Mouse (Mus musculus) midbrain, embryonic 10.5 days (tissue): ENCODE data around the gene Gm45902. TPM values are rescaled to one million over a fixed set of nuclear protein-coding genes. Genes with fewer than 3 reads are reported as not detected.
A peak's percentile ranks its signal among the peaks of the same experiment; 100 is the strongest.

Experiments
- DNase-seq: peaks from one replicate; pipeline ENCODE4 v3.0.0-alpha.2; 2017; ENCODE audit warnings: low spot score
- H3K27ac ChIP-seq: fragments of 300-500 bp; sonication (generic); replicated peaks from 2 replicates; pipeline ENCODE4 v1.5.1; 2016; ENCODE audit warnings: mild to moderate bottlenecking
- H3K27me3 ChIP-seq: fragments of 300-500 bp; sonication (generic); 2 replicates; pipeline ENCODE4 v1.6.1; 2016; ENCODE audit warnings: low read depth, mild to moderate bottlenecking; ENCODE audit not compliant: poor library complexity, severe bottlenecking
- H3K36me3 ChIP-seq: fragments of 300-500 bp; sonication (generic); 2 replicates; pipeline ENCODE4 v1.6.1; 2016; ENCODE audit warnings: mild to moderate bottlenecking, moderate library complexity
- H3K4me1 ChIP-seq: fragments of 300-500 bp; sonication (generic); 2 replicates; pipeline ENCODE4 v1.6.1; 2016
- H3K4me3 ChIP-seq: fragments of 300-500 bp; sonication (generic); 2 replicates; pipeline ENCODE4 v1.5.1; 2016; ENCODE audit warnings: mild to moderate bottlenecking, moderate library complexity
- H3K9me3 ChIP-seq: fragments of 300-500 bp; sonication (generic); replicated peaks from 2 replicates; pipeline ENCODE4 v1.6.1; 2016; ENCODE audit warnings: mild to moderate bottlenecking
- WGBS: fragments of 180-500 bp; shearing (Covaris S2); methylation state at CpG from one replicate; pipeline ENCODE4 v1.1.7; 2016; 5-methylcytosine and 5-hydroxymethylcytosine counted together
- polyA plus RNA-seq: library from polyadenylated mRNA; unstranded; fragments of >200 nt; fragmentation: Nextera tagmentation; extraction: Ambion mirVana; gene quantifications from 2 replicates; pipeline ENCODE4 v1.2.1, GENCODE M21; 2016

The Gm45902 gene
- polyA plus RNA-seq: 9.9 and 10.9 TPM in 2 replicates

DNA sequence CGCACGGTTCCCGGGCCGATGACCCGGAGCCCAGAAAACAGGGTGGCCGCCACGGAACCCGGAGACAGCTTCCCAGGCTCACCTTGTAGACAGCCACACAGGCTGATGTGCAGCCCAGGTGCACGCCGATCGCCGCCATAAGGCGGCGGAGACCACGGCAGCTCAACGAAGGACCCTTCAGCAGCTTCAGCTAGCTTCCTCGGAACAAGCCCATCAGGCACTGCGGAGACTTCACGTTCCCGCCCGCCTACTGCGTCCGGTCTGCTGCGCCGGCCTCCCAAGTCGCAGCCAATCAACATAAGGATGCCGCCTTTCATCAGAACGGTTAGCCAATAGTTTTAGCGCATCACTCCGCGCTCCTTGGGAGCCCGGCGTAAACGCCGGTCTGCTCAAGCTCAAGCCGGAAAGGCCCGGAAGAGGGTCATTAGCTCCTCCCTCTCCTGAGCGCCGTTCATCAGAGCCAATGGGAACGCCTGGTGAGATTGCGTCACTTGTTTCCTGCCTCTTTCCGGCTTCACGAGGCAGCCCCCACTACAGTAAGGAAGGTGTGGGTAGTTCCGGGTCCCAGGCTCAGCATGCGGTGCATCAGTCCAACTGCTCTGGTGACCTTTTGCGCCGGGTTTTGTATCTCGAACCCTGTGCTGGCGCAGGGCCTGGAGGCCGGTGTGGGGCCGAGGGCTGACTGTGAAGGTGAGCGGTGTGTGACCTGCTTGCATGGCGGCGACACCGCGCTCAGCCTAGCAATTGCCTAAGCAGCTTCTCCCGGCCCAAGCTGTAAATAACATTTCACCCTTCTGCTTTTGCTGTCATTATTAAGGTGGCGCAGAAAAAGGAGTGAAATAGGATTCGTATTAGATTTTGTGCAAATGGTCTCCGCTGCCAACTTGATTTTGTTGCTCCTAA is at the start of gene Gm45902, which contains the start of the genes Hspa14 and Cdnf:
Gm45902 (minus strand) TSS at position 239 of the 903 bp plus-strand sequence.
Hspa14 (minus strand) TSS at position 263 of the 903 bp plus-strand sequence.
Cdnf (plus strand) TSS at position 479 of the 903 bp plus-strand sequence.
- H3K36me3 ChIP-seq: peaks cover 33% of the 10 kb centered on the region
- peak; percentile 95 for DNase-seq
- WGBS: under 1% methylated on average over 60 of the region's 60 CpGs
- no peaks in the 10 kb centered on the region for H3K27me3 ChIP-seq
- H3K4me3 ChIP-seq: peak within 1 kb of the TSS; percentile 86
- H3K9me3 ChIP-seq: no peaks in the 10 kb centered on the region
- H3K27ac ChIP-seq: peak within 1 kb of the TSS; percentile 91
- peaks cover 15% of the 10 kb centered on the region for H3K4me1 ChIP-seq

DNA sequence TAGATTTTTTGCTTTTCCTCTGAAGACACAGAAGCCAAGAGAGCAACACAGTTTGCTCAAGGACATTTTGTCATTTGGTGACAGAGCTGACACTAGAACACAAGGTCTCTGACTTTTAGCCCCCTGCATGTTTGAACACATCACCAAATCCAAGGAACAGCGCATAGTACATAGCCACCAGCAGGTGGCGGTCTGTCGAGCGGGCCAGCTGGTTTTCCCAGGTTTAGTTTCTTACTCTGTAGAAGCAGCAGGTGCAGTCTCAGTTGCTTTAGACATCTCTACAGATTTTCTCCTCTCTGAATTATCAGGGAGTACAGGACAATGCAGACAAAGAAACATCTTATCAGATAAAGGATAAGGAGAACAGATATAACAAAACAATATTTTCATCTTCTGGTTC is 34.0 kb upstream of the Gm45902 start:
- WGBS: 5% methylated on average over 4 of the region's 4 CpGs
- no peaks in the 10 kb centered on the region for H3K27me3 ChIP-seq
- H3K27ac ChIP-seq: no peak overlapping the region
- DNase-seq: peak; percentile 46
- H3K4me1 ChIP-seq: no peaks in the 10 kb centered on the region
- H3K4me3 ChIP-seq: no peak overlapping the region
- H3K36me3 ChIP-seq: no peaks in the 10 kb centered on the region
- no peaks in the 10 kb centered on the region for H3K9me3 ChIP-seq

DNA sequence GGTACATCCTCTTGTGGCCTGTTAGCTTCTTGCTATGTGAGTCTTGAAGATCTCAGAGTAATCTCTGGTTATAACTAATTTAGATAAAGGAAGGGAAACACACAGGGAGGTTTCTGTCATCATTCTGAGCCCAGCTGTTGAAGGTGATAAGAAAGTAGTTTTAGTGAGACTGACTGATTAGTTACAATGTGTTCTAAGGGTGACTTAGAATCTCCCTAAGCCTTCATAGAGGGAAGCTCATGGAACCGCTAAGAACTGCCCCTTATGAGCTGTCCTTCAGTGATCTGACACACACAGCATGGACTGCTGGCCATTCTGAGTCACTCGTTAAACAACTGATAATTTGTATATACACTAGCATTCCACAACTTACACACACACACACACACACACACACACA is 33.5 kb upstream of the Gm45902 start:
- no peak for DNase-seq
- H3K9me3 ChIP-seq: no peaks in the 10 kb centered on the region
- H3K27me3 ChIP-seq: no peaks in the 10 kb centered on the region
- no peaks in the 10 kb centered on the region for H3K4me1 ChIP-seq
- H3K27ac ChIP-seq: no peak overlapping the region
- H3K4me3 ChIP-seq: no peak overlapping the region
- 82% methylated on average over 2 of the region's 2 CpGs for WGBS
- H3K36me3 ChIP-seq: no peaks in the 10 kb centered on the region

DNA sequence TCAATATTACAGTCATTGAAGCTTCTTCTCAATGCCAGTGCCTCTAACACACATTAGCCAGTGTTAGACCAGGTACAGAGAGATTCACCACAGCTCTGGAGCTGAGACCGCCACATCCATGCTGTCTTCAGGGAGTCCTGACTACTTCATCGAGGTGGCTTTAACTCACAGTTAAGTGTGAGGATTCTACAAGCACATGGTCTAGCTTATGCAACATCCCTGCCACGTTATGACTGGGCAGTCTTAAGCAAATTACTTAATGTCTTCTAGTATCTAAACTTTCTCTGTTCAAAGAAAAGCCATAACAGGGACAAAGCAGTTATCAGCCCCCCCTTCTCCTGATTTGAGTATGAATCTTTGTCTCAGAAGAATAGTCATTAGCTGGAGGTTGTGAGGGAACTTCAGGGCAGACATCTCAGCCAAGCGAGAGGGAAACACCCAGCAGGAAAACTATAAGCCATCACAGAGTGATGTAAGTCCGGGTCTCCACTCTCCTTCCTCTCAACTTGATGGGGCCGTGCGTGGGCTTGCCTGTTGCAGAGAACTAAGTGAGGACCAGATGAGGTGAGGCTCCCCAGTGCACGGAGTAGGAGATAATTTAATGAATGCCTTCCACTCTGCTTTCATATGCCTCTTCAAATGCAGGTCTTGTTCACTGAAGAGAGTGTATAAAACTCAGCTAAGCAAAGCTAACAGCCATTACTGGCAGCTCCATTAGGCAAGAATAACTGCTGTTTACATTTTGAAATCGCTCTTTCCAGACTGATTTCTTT is 28.9 kb upstream of the Gm45902 start:
- no peaks in the 10 kb centered on the region for H3K4me1 ChIP-seq
- WGBS: 76% methylated on average over 9 of the region's 9 CpGs
- H3K27ac ChIP-seq: no peak overlapping the region
- H3K27me3 ChIP-seq: no peaks in the 10 kb centered on the region
- no peak for DNase-seq
- no peaks in the 10 kb centered on the region for H3K9me3 ChIP-seq
- no peak overlapping the region for H3K4me3 ChIP-seq
- no peaks in the 10 kb centered on the region for H3K36me3 ChIP-seq

DNA sequence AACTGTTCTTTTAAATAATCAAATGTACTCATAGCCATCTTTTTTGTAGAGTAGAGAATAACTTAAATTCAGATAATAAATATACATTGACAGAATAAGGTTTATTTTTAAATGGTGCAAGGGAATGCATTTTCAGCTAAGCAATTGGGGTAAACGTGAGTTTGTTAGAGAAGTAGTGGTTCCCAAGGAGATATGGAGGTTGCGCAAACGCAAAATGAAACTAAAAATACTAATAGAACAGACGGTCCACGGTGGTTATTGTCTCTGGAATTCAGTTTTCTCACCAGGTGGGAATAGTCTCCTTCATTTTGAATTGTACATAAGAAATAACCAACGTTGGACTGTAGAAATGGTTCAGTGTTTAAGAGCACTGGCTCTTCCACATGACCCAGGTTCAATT is 13.7 kb upstream of the Gm45902 start:
- DNase-seq: no peak
- H3K36me3 ChIP-seq: no peaks in the 10 kb centered on the region
- H3K27ac ChIP-seq: no peak overlapping the region
- 85% methylated on average over 6 of the region's 6 CpGs for WGBS
- H3K9me3 ChIP-seq: no peaks in the 10 kb centered on the region
- H3K4me3 ChIP-seq: no peak overlapping the region
- no peaks in the 10 kb centered on the region for H3K4me1 ChIP-seq
- H3K27me3 ChIP-seq: no peaks in the 10 kb centered on the region

DNA sequence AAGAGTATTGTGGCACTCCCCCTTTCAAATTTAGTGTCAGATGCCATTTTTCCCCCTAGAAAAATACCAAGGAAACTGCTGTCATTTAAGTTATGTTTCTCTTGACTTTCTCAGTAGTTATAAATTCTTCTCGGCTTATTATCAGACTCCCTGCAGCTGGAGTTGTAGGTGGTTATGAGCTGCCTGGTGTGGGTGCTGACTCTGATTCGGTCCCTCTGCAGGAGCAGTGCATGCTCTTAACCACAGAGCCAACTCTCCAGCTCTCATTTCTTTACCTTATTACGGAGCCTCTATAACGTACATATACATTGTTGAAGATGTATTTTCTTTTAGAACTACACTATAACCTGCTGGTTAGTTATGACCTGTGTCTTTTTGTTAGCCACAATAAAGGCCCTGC is 10.0 kb upstream of the Gm45902 start:
- no peak overlapping the region for H3K4me3 ChIP-seq
- H3K9me3 ChIP-seq: no peaks in the 10 kb centered on the region
- H3K36me3 ChIP-seq: no peaks in the 10 kb centered on the region
- H3K4me1 ChIP-seq: no peaks in the 10 kb centered on the region
- H3K27ac ChIP-seq: no peak overlapping the region
- no peak for DNase-seq
- H3K27me3 ChIP-seq: no peaks in the 10 kb centered on the region
- WGBS: 87% methylated on average over 4 of the region's 4 CpGs

DNA sequence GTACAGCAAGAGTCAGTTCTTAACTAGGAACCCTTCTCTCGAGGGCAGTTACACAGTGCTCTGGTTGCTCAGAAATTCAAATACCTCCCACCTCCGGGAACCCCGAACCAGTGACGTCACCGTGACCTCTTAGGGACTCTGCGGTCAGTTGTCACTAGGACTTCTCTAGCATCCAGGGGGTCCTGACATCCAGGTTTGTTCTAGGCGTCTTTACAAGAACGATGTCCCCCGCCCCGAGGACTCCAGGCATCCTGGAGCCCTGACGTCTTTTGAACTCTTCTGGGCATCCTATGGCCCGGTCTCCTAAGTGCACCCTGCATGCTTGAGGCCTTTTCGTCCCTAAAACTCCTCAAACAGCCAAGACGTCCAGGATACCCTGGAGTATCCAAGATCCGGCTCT is 514 bp downstream of the Gm45902 start:
- no peaks in the 10 kb centered on the region for H3K27me3 ChIP-seq
- H3K27ac ChIP-seq: peak overlapping the region; percentile 91
- H3K4me3 ChIP-seq: peak overlapping the region; percentile 86
- under 1% methylated on average over 15 of the region's 15 CpGs for WGBS
- peak; percentile 49 for DNase-seq
- H3K36me3 ChIP-seq: peaks cover 41% of the 10 kb centered on the region
- no peaks in the 10 kb centered on the region for H3K9me3 ChIP-seq
- peaks cover 15% of the 10 kb centered on the region for H3K4me1 ChIP-seq

DNA sequence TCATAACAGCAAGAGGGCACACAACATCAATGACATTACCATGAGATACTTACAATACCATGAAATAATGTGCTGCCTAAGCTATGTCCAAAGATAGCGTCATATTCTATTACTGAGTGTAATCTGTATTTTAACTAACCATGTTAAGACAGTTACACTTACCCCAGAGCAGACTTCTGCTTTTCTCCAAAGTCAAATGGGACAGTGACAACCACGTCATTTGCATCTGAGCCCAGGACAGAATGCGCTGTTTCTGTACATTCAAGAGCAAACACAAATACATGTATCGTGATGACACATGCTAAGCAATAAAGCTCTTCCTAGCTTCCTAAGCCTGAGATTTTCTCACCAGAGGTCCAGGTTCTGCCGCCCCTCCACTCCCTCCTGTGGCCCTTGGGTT is 11.7 kb downstream of the Gm45902 start:
- Histone ChIP-seq H3K36me3 (peaks cover 92% of the 10 kb centered on the region), H3K9me3 (no peaks in the 10 kb centered on the region), H3K27me3 (no peaks in the 10 kb centered on the region), H3K4me3 (no peak overlapping the region), H3K4me1 (no peaks in the 10 kb centered on the region), H3K27ac (no peak overlapping the region)
- 93% methylated on average over 5 of the region's 5 CpGs for WGBS
- no peak for DNase-seq

DNA sequence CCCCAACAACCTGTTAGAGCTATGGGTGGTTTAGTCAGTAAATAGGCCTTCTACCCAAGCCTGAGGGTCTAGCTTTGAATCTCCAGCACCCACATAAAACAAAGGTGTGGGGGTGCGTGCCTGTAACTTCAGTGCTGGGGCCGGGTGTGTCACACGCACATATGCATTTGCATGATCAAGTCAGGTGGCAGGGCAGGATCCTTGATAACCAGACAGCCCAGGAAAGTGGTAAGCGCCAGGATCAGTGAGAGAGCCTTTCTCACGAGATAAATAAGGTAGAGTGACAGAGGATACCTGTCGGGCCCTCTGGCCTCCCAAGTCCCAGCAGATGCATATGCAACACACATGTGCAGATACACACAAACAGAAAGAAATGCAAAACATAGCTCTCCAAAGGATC is 13.0 kb downstream of the Gm45902 start:
- Histone ChIP-seq H3K27ac (no peak overlapping the region), H3K9me3 (no peaks in the 10 kb centered on the region), H3K36me3 (peaks cover 91% of the 10 kb centered on the region), H3K4me1 (no peaks in the 10 kb centered on the region), H3K4me3 (no peak overlapping the region), H3K27me3 (no peaks in the 10 kb centered on the region)
- WGBS: 97% methylated on average over 6 of the region's 6 CpGs
- DNase-seq: no peak

DNA sequence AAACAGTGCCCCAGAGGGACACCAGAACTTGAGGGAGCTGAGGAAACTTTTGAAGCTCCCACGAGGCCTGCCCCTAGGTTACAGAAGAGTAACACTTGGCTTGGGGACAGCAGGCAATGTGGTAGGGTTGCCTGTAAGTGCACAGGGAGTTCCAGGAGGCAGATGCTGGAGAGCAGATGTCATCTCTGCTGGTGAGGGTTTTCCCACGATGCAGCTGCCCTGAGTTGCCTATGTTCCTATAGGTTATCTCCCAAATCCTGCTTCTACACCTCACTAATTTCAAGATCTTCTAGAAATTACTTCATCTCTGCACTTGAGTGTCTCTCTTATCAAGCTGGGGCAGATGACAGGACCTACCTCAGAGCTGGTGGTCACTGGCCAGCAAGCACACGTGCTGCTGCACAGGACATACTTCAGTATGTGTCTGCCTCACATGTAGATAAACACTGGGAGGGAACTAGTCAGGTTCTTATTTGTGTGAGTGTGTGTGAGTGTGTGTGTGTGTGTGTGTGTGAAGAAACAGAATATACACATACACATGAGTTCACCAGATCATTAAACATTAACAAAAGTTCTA is 18.7 kb downstream of the Gm45902 start:
- no peak for DNase-seq
- Histone ChIP-seq H3K9me3 (no peaks in the 10 kb centered on the region), H3K4me1 (no peaks in the 10 kb centered on the region), H3K27me3 (no peaks in the 10 kb centered on the region), H3K4me3 (no peak overlapping the region), H3K27ac (no peak overlapping the region), H3K36me3 (peaks cover 92% of the 10 kb centered on the region)
- WGBS: 91% methylated on average over 3 of the region's 3 CpGs

DNA sequence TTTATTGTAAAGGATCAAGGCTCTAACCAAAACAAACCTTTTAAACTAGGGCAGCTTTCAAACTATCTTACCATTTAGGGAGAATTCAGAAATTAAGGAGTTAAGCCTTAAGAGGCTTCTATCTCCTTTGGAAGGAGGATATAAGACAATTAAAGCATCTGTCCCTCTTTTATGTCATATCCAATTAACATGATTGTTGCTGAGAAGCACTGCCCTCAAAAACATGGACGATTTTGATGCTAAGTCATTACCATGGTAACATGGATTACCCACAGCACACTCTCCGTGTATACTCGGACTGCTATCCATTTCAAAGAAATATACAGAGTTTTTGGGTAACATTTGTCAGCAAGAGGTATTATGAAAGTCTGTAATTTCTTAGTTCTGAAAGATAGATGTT is 22.8 kb downstream of the Gm45902 start:
- no peaks in the 10 kb centered on the region for H3K27me3 ChIP-seq
- no peak overlapping the region for H3K4me3 ChIP-seq
- no peaks in the 10 kb centered on the region for H3K9me3 ChIP-seq
- H3K4me1 ChIP-seq: no peaks in the 10 kb centered on the region
- peaks cover 57% of the 10 kb centered on the region for H3K36me3 ChIP-seq
- no peak overlapping the region for H3K27ac ChIP-seq
- no peak for DNase-seq
- 78% methylated on average over 3 of the region's 3 CpGs for WGBS

DNA sequence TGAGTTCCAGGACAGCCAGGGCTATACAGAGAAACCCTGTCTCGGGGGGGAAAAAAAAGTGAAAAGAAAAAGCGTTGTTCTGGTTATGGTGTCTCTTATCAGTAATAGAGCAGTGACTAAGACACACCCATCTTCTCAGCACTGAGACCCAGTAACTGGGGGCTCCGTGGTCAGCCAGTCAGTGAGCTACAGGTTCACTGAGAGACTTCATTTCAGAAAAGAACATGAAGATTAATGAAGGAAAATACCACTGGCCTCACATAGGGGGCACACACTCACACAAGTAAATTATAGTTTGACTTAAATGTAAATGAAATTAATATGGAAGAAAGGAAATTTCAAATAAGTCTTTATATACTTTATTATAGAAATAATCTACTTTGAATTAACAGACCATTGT is 32.4 kb downstream of the Gm45902 start:
- Histone ChIP-seq H3K27me3 (no peaks in the 10 kb centered on the region), H3K9me3 (peaks cover 5% of the 10 kb centered on the region; the same call in 1 of the 2 replicates), H3K4me1 (peaks cover 7% of the 10 kb centered on the region), H3K4me3 (no peak overlapping the region), H3K36me3 (no peaks in the 10 kb centered on the region), H3K27ac (no peak overlapping the region)
- no peak for DNase-seq
- 88% methylated on average over 3 of the region's 3 CpGs for WGBS
